Comparison of ENCODE assay signal across 24 mouse cellular contexts in genomic region chr15:25392525-25393099, GRCm38 (mm10). TPM values are rescaled to one million over a fixed set of nuclear protein-coding genes. Genes with fewer than 3 reads are reported as not detected.
A peak's percentile ranks its signal among the peaks of the same experiment; 100 is the strongest.
DNase-seq lines count a peak whose midpoint lies in the region; ATAC-seq and TF ChIP-seq lines count a peak whose summit lies in the region.
"Had no signal": no experiment of that assay in that cellular context is flagged by ENCODE, and none has a peak within 500 bp of the region (broad histone marks: within the 10 kb centered on the region; RNA-seq: fewer than 3 reads in every experiment).

No protein-coding gene starts in this region.

- H3K36me3 ChIP-seq in heart, adult 2 months (ENCODE audit: control insufficient read depth, insufficient read depth, low read length): no peaks in the 10 kb centered on the region
- H3K36me3 ChIP-seq in heart, embryonic 10.5 days: peaks cover 4% of the 10 kb centered on the region; the same call in 1 of the 2 replicates

- intact Hi-C loops in heart, adult 2 months (cut with DNase I): no loop called here

- H3K4me1 ChIP-seq in heart, adult 2 months (ENCODE audit: control insufficient read depth, insufficient read depth, low read length): no peaks in the 10 kb centered on the region
- peaks cover 4% of the 10 kb centered on the region; the same call in 1 of the 2 replicates for H3K4me1 ChIP-seq in heart, embryonic 10.5 days
- H3K4me1 ChIP-seq: limb, embryonic 10.5 days had no signal

- H3K79me2 ChIP-seq in heart, adult 2 months (replicated peaks; ENCODE audit: control insufficient read depth, insufficient read depth, low read length): no peaks in the 10 kb centered on the region

- H3K9me3 ChIP-seq in heart, embryonic 10.5 days: no peaks in the 10 kb centered on the region
- H3K9me3 ChIP-seq: embryonic facial prominence, embryonic 13.5 days; limb, embryonic 10.5 days; midbrain, embryonic 15.5 days; neural tube, embryonic 12.5 days had no signal

- 55% methylated on average over 4 of the region's 4 CpGs for WGBS in heart, adult 2 months
- 70% methylated on average over 4 of the region's 4 CpGs for WGBS in heart, embryonic 10.5 days

- DNase-seq in heart, adult 11 months: peak; percentile 23
- no peak for DNase-seq in heart, adult 2 months
- DNase-seq in B cell, adult 2 months: peak; percentile 8 to 18
- DNase-seq in gastrocnemius, postnatal 4 days (ENCODE audit: low spot score in 2 of 2): no peak
- no peak for DNase-seq in heart, embryonic 10.5 days (ENCODE audit: low spot score)
- DNase-seq: cerebellum, adult 18-20 months; cerebellum, postnatal 25 days; embryo, embryonic 11 days; gastrocnemius, adult 2 months; heart, postnatal 4 days; kidney, adult 9 months; kidney, postnatal 25 days; thymus, adult 18-20 months had no signal

- H3K27me3 ChIP-seq in heart, adult 2 months (ENCODE audit: control insufficient read depth, insufficient read depth, low read length): no peaks in the 10 kb centered on the region
- no peaks in the 10 kb centered on the region for H3K27me3 ChIP-seq in heart, embryonic 10.5 days (ENCODE audit: insufficient read depth, poor library complexity, severe bottlenecking)
- H3K27me3 ChIP-seq: embryonic facial prominence, embryonic 13.5 days; midbrain, embryonic 15.5 days; neural tube, embryonic 12.5 days had no signal

- peak; percentile 78 for ATAC-seq in common myeloid progenitor, adult 5-6 weeks (replicated peaks; ENCODE audit: low read depth, poor library complexity, severe bottlenecking)
- peak; percentile 77 for ATAC-seq in megakaryocyte progenitor cell, adult 5-6 weeks (replicated peaks; ENCODE audit: poor library complexity)
- ATAC-seq: hindbrain, postnatal 0 days; intestine, embryonic 16.5 days; lung, postnatal 0 days had no signal

- no peak overlapping the region for H3K27ac ChIP-seq in heart, adult 2 months
- no peak overlapping the region for H3K27ac ChIP-seq in heart, embryonic 10.5 days
- H3K27ac ChIP-seq: embryonic facial prominence, embryonic 13.5 days; gastrocnemius, adult 2 months; hindbrain, postnatal 0 days; layer of hippocampus, adult 2 months; limb, embryonic 10.5 days; midbrain, embryonic 15.5 days; neural tube, embryonic 12.5 days had no signal

- no peak overlapping the region for H3K9ac ChIP-seq in heart, adult 2 months (ENCODE audit: low read depth, low read length)
- H3K9ac ChIP-seq: embryonic facial prominence, embryonic 13.5 days; midbrain, embryonic 15.5 days; neural tube, embryonic 12.5 days had no signal

- no peak for TF ChIP-seq CTCF in heart, adult 2 months (IDR thresholded peaks at IDR 0.05)

- no peak for TF ChIP-seq POLR2A in heart, adult 2 months (IDR thresholded peaks at IDR 0.05; ENCODE audit: insufficient read depth, low read depth, low read length)

- TF ChIP-seq EP300 in heart, adult 2 months (IDR thresholded peaks at IDR 0.05; ENCODE audit: insufficient read depth, low read depth, low read length): no peak

- H3K4me3 ChIP-seq in heart, adult 2 months: no peak overlapping the region
- H3K4me3 ChIP-seq in heart, embryonic 10.5 days: no peak overlapping the region
- H3K4me3 ChIP-seq: embryonic facial prominence, embryonic 13.5 days; erythroblast, embryonic 14.5 days; gastrocnemius, adult 2 months; layer of hippocampus, adult 2 months; limb, embryonic 10.5 days; midbrain, embryonic 15.5 days; neural tube, embryonic 12.5 days had no signal

RNA-seq across cellular contexts. Expression of gene Basp1, which starts 21.0 kb away (rescaled TPM):
- total RNA-seq in heart, adult 2 months (2021): 1 to 10 TPM; 1.9 to 2.4 TPM
- polyA plus RNA-seq in heart, adult 2 months (2012; rRNA removed): 1.5 and 1.8 TPM in 2 replicates
- total RNA-seq in common myeloid progenitor, adult 5-6 weeks (2017): 18.6 and 22.4 TPM in 2 replicates
- 3.8 and 5.3 TPM in 2 replicates for total RNA-seq in megakaryocyte progenitor cell, adult 5-6 weeks (2015)
- 3.0 and 4.7 TPM in 2 replicates for total RNA-seq in megakaryocyte progenitor cell, adult 5-6 weeks (2017)
- total RNA-seq in gastrocnemius, postnatal 4 days (2021): 10 to 100 TPM; 49.3 to 54.5 TPM
- 8.8 and 22.0 TPM in 2 replicates for polyA plus RNA-seq in heart, embryonic 10.5 days (2016; fragmentation: Nextera tagmentation; extraction: Ambion mirVana)

Comparison
In these comparisons a context has a peak if more than half of its experiments do, and no peak if none do; other contexts are left out.
1. DNase-seq: peak in heart, adult 11 months (single experiment) and B cell, adult 2 months (2 of 2); none in heart, adult 2 months (0 of 2), gastrocnemius, postnatal 4 days (0 of 2) and heart, embryonic 10.5 days (single experiment).